Mouse (Mus musculus) hindbrain, postnatal 0 days (tissue): ENCODE results near the gene Ppp2r5d. TPM values are rescaled to one million over a fixed set of nuclear protein-coding genes. Genes with fewer than 3 reads are reported as not detected.

ENCODE experiments used
- ATAC-seq: fragments of 200-750 bp; cut with Nextera tagmentation; 2 replicates; pipeline ENCODE4 v1.8.0; 2017; ENCODE audit warnings: mild to moderate bottlenecking, moderate TSS enrichment, moderate library complexity
- DNase-seq: peaks from one replicate; pipeline ENCODE4 v3.0.0-alpha.2; 2015; ENCODE audit warnings: low spot score
- H3K27ac ChIP-seq: fragments of 300-500 bp; sonication (generic); 2 replicates; pipeline ENCODE4 v1.5.1; 2014; ENCODE audit warnings: mild to moderate bottlenecking
- H3K27me3 ChIP-seq: fragments of 300-500 bp; sonication (generic); 2 replicates; pipeline ENCODE4 v1.6.1; 2014; ENCODE audit warnings: low read length, mixed read lengths; ENCODE audit not compliant: insufficient read depth
- H3K36me3 ChIP-seq: fragments of 300-500 bp; sonication (generic); 2 replicates; pipeline ENCODE4 v1.6.1; 2014; ENCODE audit warnings: low read length, mixed read lengths; ENCODE audit not compliant: insufficient read depth
- H3K4me1 ChIP-seq: fragments of 300-500 bp; sonication (generic); 2 replicates; pipeline ENCODE4 v1.6.1; 2014; ENCODE audit warnings: antibody characterized with exemption, low read length, mixed read lengths; ENCODE audit not compliant: insufficient read depth
- H3K4me2 ChIP-seq: fragments of 300-500 bp; sonication (generic); 2 replicates; pipeline ENCODE4 v1.6.1; 2014; ENCODE audit warnings: low read depth, mild to moderate bottlenecking, low read length, moderate library complexity, mixed read lengths
- H3K4me3 ChIP-seq: fragments of 300-500 bp; sonication (generic); 2 replicates; pipeline ENCODE4 v1.5.1; 2014; ENCODE audit warnings: low read length
- H3K9ac ChIP-seq: fragments of 300-500 bp; sonication (generic); replicated peaks from 2 replicates; pipeline ENCODE4 v1.6.1; 2014; ENCODE audit warnings: mild to moderate bottlenecking, low read length, moderate library complexity, mixed read lengths
- H3K9me3 ChIP-seq: fragments of 300-500 bp; sonication (generic); 2 replicates; pipeline ENCODE4 v1.6.1; 2016; ENCODE audit warnings: low read length, mixed read lengths
- CTCF ChIP-seq: IDR thresholded peaks from 2 replicates; pipeline ENCODE4 v1.5.1; 2016; ENCODE audit warnings: antibody characterized with exemption, control low read depth, low read depth
- WGBS: fragments of 180-500 bp; shearing (Covaris S2); extraction: QIAGEN DNeasy Blood & Tissue Kit; methylation state at CpG from one replicate; pipeline ENCODE4 v1.1.7; 2014; 5-methylcytosine and 5-hydroxymethylcytosine counted together
- polyA plus RNA-seq: library from polyadenylated mRNA; unstranded; fragments of >200 nt; fragmentation: Nextera tagmentation; extraction: Ambion mirVana; gene quantifications from 2 replicates; pipeline ENCODE4 v1.2.1, GENCODE M21; 2015
- total RNA-seq: library from RNA; depleted of rRNA; stranded (reverse); fragments of >200 nt; gene quantifications from 2 replicates; pipeline ENCODE4 v1.2.3, GENCODE M21; 2014

Gene Ppp2r5d
- total and polyA plus RNA-seq, 2 experiments from 2014 or later = 89.6 to 129 TPM

- WGBS = 16% methylated on average over 15 of the region's 15 CpGs
- DNase-seq (no peak), ATAC-seq (peak; percentile 13)
- H3K4me2 ChIP-seq = peak overlapping the region; percentile 83
- no peaks in the 10 kb centered on the region for H3K27me3 ChIP-seq
- peak overlapping the region; percentile 64; the same call in 1 of the 2 replicates for H3K9ac ChIP-seq
- peak overlapping the region; percentile 66 for H3K4me3 ChIP-seq
- H3K4me1 ChIP-seq = peaks cover 13% of the 10 kb centered on the region; the same call in 1 of the 2 replicates
- H3K9me3 ChIP-seq = no peaks in the 10 kb centered on the region
- peak overlapping the region; percentile 59 for H3K27ac ChIP-seq
- TF ChIP-seq CTCF = no peak
- peaks cover 31% of the 10 kb centered on the region for H3K36me3 ChIP-seq
Observed at GRCm38 (mm10) chr17:46674530-46675283, 30.2 kb downstream of the Ppp2r5d start.

- H3K4me1 ChIP-seq = peaks cover 8% of the 10 kb centered on the region; the same call in 1 of the 2 replicates
Observed at GRCm38 (mm10) chr17:46673850-46674529, 30.9 kb downstream of the Ppp2r5d start, which contains the start of gene Rrp36. Rrp36 (minus strand) TSS chr17:46674352.

GRCm38 (mm10) chr17:46669911-46670310 lies 35.0 kb downstream of the Ppp2r5d start:
- H3K9me3 ChIP-seq = no peaks in the 10 kb centered on the region
- no peak overlapping the region for H3K27ac ChIP-seq
- H3K4me2 ChIP-seq = no peak overlapping the region
- no peak overlapping the region for H3K9ac ChIP-seq
- H3K27me3 ChIP-seq = no peaks in the 10 kb centered on the region
- 95% methylated on average over 10 of the region's 10 CpGs for WGBS
- H3K4me3 ChIP-seq = no peak overlapping the region
- peaks cover 21% of the 10 kb centered on the region for H3K36me3 ChIP-seq
- no peak for DNase-seq
- 0 out of 2 replicates have a peak, but pooled peaks cover 5% of the 10 kb centered on the region for H3K4me1 ChIP-seq
- ATAC-seq = no peak
- no peak for TF ChIP-seq CTCF

More at GRCm38 (mm10) chr17:46673850-46674529, 30.9 kb downstream of the Ppp2r5d start, which contains the start of gene Rrp36:
- WGBS = 1% methylated on average over 42 of the region's 43 CpGs
- H3K4me2 ChIP-seq = peak within 1 kb of the TSS; percentile 83
- peak; percentile 90 for ATAC-seq
- no peaks in the 10 kb centered on the region for H3K27me3 ChIP-seq
- peak within 1 kb of the TSS; percentile 64 for H3K9ac ChIP-seq
- H3K27ac ChIP-seq = peak within 1 kb of the TSS; percentile 67
- no peaks in the 10 kb centered on the region for H3K9me3 ChIP-seq
- DNase-seq = peak; percentile 96
- H3K4me3 ChIP-seq = peak within 1 kb of the TSS; percentile 66
- TF ChIP-seq CTCF = no peak
- H3K36me3 ChIP-seq = peaks cover 36% of the 10 kb centered on the region

- 90% methylated on average over 16 of the region's 16 CpGs for WGBS
- ATAC-seq (no peak), DNase-seq (no peak)
- Histone ChIP-seq H3K4me2 (no peak overlapping the region), H3K4me3 (no peak overlapping the region), H3K9me3 (no peaks in the 10 kb centered on the region), H3K9ac (no peak overlapping the region), H3K36me3 (peaks cover 29% of the 10 kb centered on the region), H3K27me3 (no peaks in the 10 kb centered on the region), H3K27ac (no peak overlapping the region), H3K4me1 (no peaks in the 10 kb centered on the region)
- TF ChIP-seq CTCF = no peak
Observed at GRCm38 (mm10) chr17:46667712-46668111, 37.2 kb downstream of the Ppp2r5d start.

- no peak overlapping the region for H3K4me2 ChIP-seq
- no peak for TF ChIP-seq CTCF
- no peak for DNase-seq
- H3K27me3 ChIP-seq = no peaks in the 10 kb centered on the region
- 58% methylated on average over 5 of the region's 5 CpGs for WGBS
- H3K27ac ChIP-seq = no peak overlapping the region
- ATAC-seq = no peak
- H3K9me3 ChIP-seq = no peaks in the 10 kb centered on the region
- H3K4me3 ChIP-seq = no peak overlapping the region
- H3K9ac ChIP-seq = no peak overlapping the region
- H3K4me1 ChIP-seq = no peaks in the 10 kb centered on the region
- H3K36me3 ChIP-seq = peaks cover 54% of the 10 kb centered on the region
Observed at GRCm38 (mm10) chr17:46662730-46663129, 42.2 kb downstream of the Ppp2r5d start.

- no peak overlapping the region for H3K9ac ChIP-seq
- H3K4me1 ChIP-seq = no peaks in the 10 kb centered on the region
- H3K36me3 ChIP-seq = peaks cover 61% of the 10 kb centered on the region
- TF ChIP-seq CTCF = no peak
- no peak overlapping the region for H3K4me3 ChIP-seq
- DNase-seq (no peak), ATAC-seq (no peak)
- no peaks in the 10 kb centered on the region for H3K27me3 ChIP-seq
- WGBS = 84% methylated on average over 12 of the region's 12 CpGs
- H3K9me3 ChIP-seq = no peaks in the 10 kb centered on the region
- H3K4me2 ChIP-seq = no peak overlapping the region
- H3K27ac ChIP-seq = no peak overlapping the region
Observed at GRCm38 (mm10) chr17:46661981-46662380, 42.9 kb downstream of the Ppp2r5d start.

- no peak for DNase-seq
- no peak for TF ChIP-seq CTCF
Observed at GRCm38 (mm10) chr17:46661351-46661750, 43.6 kb downstream of the Ppp2r5d start.

More at GRCm38 (mm10) chr17:46661351-46661750, 43.6 kb downstream of the Ppp2r5d start:
- Histone ChIP-seq H3K4me1 (no peaks in the 10 kb centered on the region), H3K4me3 (no peak overlapping the region), H3K9me3 (no peaks in the 10 kb centered on the region), H3K9ac (no peak overlapping the region), H3K36me3 (peaks cover 61% of the 10 kb centered on the region), H3K27me3 (no peaks in the 10 kb centered on the region), H3K4me2 (no peak overlapping the region), H3K27ac (no peak overlapping the region)
- 90% methylated on average over 9 of the region's 9 CpGs for WGBS
- ATAC-seq = no peak
